Mouse (Mus musculus) liver, adult 2 months (tissue): ENCODE data around the gene A3galt2.

Experiments used
- CTCF ChIP-seq: fragments of 200-500 bp; IDR thresholded peaks from 2 replicates; pipeline ENCODE4 v1.5.1; 2011; ENCODE audit warnings: low read depth, low read length, control low read depth
- POLR2A ChIP-seq: fragments of 200-500 bp; IDR thresholded peaks from 2 replicates; pipeline ENCODE4 v1.6.1; 2011; ENCODE audit warnings: low read length, control low read depth; ENCODE audit not compliant: insufficient read depth; ENCODE audit errors: extremely low read depth

DNA sequence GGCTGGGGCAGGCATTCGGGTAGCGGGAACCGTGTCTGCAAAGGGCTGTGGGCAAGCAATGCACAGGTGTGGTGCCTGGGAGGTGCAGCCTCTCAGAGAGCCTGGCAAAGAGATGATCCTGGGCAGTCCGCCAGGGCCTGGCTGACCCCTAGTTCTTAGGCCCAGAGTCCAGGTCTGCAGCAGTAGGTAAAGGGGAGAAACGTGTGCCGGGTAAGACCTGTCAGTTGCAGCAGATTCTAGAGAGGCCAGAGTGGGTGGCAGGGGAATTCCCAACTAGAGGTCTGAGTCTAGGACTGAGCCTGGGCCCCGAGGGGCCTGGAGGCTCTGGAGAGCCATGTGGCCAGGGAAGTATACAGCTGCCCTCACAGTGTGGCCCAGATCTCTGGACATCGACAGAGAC, 39.0 kb downstream of the A3galt2 start:
- no peak for TF ChIP-seq CTCF
- TF ChIP-seq POLR2A = no peak
